Mouse (Mus musculus) forebrain, embryonic 15.5 days (tissue): Measurements from ENCODE around the gene Ptprt. TPM values are rescaled to one million over a fixed set of nuclear protein-coding genes. Genes with fewer than 3 reads are reported as not detected.

Experiments used
- ATAC-seq: fragments of 200-750 bp; cut with Nextera tagmentation; replicated peaks from 2 replicates; pipeline ENCODE4 v1.8.0; 2017; ENCODE audit warnings: mild to moderate bottlenecking, moderate TSS enrichment, moderate library complexity
- H3K27ac ChIP-seq: fragments of 300-500 bp; sonication (generic); replicated peaks from 2 replicates; pipeline ENCODE4 v1.5.1; 2015; ENCODE audit warnings: mild to moderate bottlenecking, inconsistent platforms
- H3K27me3 ChIP-seq: fragments of 300-500 bp; sonication (generic); 2 replicates; pipeline ENCODE4 v1.6.1; 2015; ENCODE audit warnings: inconsistent platforms
- H3K36me3 ChIP-seq: fragments of 300-500 bp; sonication (generic); 2 replicates; pipeline ENCODE4 v1.6.1; 2015; ENCODE audit warnings: mild to moderate bottlenecking, inconsistent platforms
- H3K4me1 ChIP-seq: fragments of 300-500 bp; sonication (generic); 2 replicates; pipeline ENCODE4 v1.6.1; 2015; ENCODE audit warnings: inconsistent platforms
- H3K4me2 ChIP-seq: fragments of 300-500 bp; sonication (generic); replicated peaks from 2 replicates; pipeline ENCODE4 v1.6.1; 2015; ENCODE audit warnings: mild to moderate bottlenecking, inconsistent platforms
- H3K4me3 ChIP-seq: fragments of 300-500 bp; sonication (generic); 2 replicates; pipeline ENCODE4 v1.5.1; 2015; ENCODE audit warnings: mild to moderate bottlenecking, inconsistent platforms
- H3K9ac ChIP-seq: fragments of 300-500 bp; sonication (generic); replicated peaks from 2 replicates; pipeline ENCODE4 v1.6.1; 2015; ENCODE audit warnings: mild to moderate bottlenecking, inconsistent platforms
- H3K9me3 ChIP-seq: fragments of 300-500 bp; sonication (generic); 2 replicates; pipeline ENCODE4 v1.6.1; 2016; ENCODE audit warnings: inconsistent platforms
- WGBS: fragments of 180-500 bp; shearing (Covaris S2); methylation state at CpG from one replicate; pipeline ENCODE4 v1.1.7; 2015; ENCODE audit warnings: mixed read lengths; 5-methylcytosine and 5-hydroxymethylcytosine counted together
- polyA plus RNA-seq: library from polyadenylated mRNA; unstranded; fragments of >200 nt; fragmentation: Nextera tagmentation; extraction: Ambion mirVana; gene quantifications from 2 replicates; pipeline ENCODE4 v1.2.1, GENCODE M21; 2015

Gene Ptprt
- 7.2 and 8.2 TPM in 2 replicates for polyA plus RNA-seq

DNA sequence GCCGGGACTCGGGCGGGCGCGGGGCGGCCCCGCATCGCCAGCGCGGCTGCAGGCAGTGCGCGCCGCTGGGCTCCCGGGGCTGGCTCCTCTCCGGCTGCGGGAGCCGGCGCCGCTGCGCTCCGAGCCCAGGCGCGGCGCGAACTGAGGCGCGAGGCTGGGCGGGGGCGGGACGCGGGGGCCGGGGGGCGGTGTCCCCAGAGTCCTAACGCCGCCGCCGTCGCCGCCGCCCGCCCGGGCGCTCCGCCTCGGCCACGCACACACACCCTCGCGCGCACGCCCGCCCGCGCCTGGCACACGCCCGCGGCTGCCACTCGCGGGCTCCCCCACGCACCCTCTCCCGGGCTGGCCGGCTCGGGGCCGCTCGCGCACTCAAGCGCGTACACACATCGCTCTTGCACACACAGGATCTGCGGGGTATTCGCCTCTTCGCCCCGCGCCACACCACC is at the start of gene Ptprt:
TSS of gene Ptprt (minus strand) at position 207 of the 446 bp plus-strand sequence.
- WGBS: under 1% methylated on average over 48 of the region's 73 CpGs
- peak; percentile 61 for ATAC-seq
- Histone ChIP-seq H3K27ac (0 out of 2 replicates have a peak within 1 kb of the TSS, but pooled peaks have one; percentile 15), H3K9me3 (no peaks in the 10 kb centered on the region), H3K27me3 (peaks cover 31% of the 10 kb centered on the region), H3K4me3 (peak within 1 kb of the TSS; percentile 67), H3K9ac (peak within 1 kb of the TSS; percentile 59), H3K4me1 (peaks cover 42% of the 10 kb centered on the region), H3K36me3 (no peaks in the 10 kb centered on the region), H3K4me2 (peak within 1 kb of the TSS; percentile 90)

DNA sequence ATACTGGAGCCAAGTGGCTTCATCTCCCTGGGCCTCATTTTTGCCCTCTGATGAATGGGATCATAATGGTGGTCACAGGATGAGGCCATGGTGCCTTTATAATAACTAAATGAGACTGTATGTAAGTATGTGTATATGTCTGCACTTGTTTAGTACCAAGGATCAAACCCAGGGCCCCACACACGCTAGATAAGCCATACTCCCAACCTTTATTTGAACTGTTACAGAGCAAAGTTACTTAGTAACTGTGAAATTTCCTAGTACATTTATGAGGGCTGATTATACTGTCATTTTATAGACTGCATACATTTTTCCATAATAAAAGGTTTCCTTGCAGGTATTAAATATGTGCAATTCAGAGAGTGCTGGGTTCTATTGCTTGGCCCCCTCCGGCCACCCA is 49.5 kb upstream of the Ptprt start:
- no peaks in the 10 kb centered on the region for H3K9me3 ChIP-seq
- no peaks in the 10 kb centered on the region for H3K27me3 ChIP-seq
- H3K36me3 ChIP-seq: no peaks in the 10 kb centered on the region
- 85% methylated on average over 2 of the region's 2 CpGs for WGBS
- H3K9ac ChIP-seq: no peak overlapping the region
- H3K4me3 ChIP-seq: no peak overlapping the region
- no peak for ATAC-seq
- H3K4me2 ChIP-seq: no peak overlapping the region
- H3K27ac ChIP-seq: no peak overlapping the region
- no peaks in the 10 kb centered on the region for H3K4me1 ChIP-seq

DNA sequence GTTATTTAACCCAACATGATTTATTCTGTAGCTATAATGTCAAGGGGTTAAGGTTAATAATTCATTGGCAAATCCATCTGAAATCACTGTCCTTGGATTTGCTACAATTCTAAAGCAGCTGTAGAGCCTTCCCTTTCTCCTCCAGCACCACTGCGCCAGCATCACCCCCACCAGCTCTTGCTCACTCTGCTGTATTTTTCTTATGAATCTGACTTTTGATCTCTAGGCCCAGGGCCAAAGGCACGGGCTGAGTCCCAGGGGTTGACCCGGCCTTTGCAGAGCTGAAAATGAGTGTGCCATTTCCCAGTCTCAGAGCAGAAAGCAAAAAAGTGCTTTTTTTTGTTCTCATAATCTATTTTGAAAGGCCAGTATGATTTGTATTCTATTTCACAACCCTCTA is 38.7 kb upstream of the Ptprt start:
- Histone ChIP-seq H3K4me1 (no peaks in the 10 kb centered on the region; the same call in 1 of the 2 replicates), H3K36me3 (no peaks in the 10 kb centered on the region), H3K9me3 (no peaks in the 10 kb centered on the region), H3K4me3 (no peak overlapping the region), H3K4me2 (no peak overlapping the region), H3K27ac (no peak overlapping the region), H3K27me3 (no peaks in the 10 kb centered on the region), H3K9ac (no peak overlapping the region)
- 85% methylated on average over 3 of the region's 3 CpGs for WGBS
- ATAC-seq: no peak

GRCm38 (mm10) chr2:162699036-162699435 is 38.1 kb upstream of the Ptprt start:
- Histone ChIP-seq H3K27ac (no peak overlapping the region), H3K4me2 (no peak overlapping the region), H3K4me1 (no peaks in the 10 kb centered on the region; the same call in 1 of the 2 replicates), H3K4me3 (no peak overlapping the region), H3K9ac (no peak overlapping the region), H3K27me3 (no peaks in the 10 kb centered on the region), H3K36me3 (no peaks in the 10 kb centered on the region), H3K9me3 (no peaks in the 10 kb centered on the region)
- no peak for ATAC-seq

DNA sequence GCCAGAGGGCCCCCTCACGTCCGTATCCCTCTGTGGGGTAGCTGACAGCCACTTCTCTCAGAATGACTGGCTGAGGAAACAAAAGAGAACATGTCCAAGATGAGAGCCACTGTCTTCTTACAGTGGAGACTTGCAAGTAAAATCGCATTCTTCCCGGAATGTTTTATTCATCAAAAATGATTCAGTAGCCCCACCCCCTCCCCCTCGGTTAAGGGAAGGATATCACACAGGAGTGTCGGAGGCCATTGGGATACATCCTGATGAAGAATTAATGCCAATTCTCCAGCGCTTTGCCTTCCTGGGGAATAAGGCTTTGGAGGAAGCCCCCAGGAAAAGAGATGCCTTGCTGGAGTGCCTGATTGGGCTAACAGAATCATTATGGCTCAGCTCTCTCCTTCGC is 37.1 kb upstream of the Ptprt start:
- Histone ChIP-seq H3K27me3 (no peaks in the 10 kb centered on the region), H3K27ac (no peak overlapping the region), H3K9me3 (no peaks in the 10 kb centered on the region), H3K4me3 (no peak overlapping the region), H3K36me3 (no peaks in the 10 kb centered on the region), H3K9ac (no peak overlapping the region), H3K4me2 (no peak overlapping the region), H3K4me1 (no peaks in the 10 kb centered on the region; the same call in 1 of the 2 replicates)
- 50% methylated on average over 8 of the region's 8 CpGs for WGBS
- no peak for ATAC-seq

- Histone ChIP-seq H3K27me3 (no peaks in the 10 kb centered on the region), H3K9me3 (no peaks in the 10 kb centered on the region), H3K4me1 (no peaks in the 10 kb centered on the region; the same call in 1 of the 2 replicates), H3K27ac (no peak overlapping the region), H3K9ac (no peak overlapping the region), H3K36me3 (no peaks in the 10 kb centered on the region), H3K4me3 (no peak overlapping the region), H3K4me2 (no peak overlapping the region)
- no peak for ATAC-seq
- 63% methylated on average over 10 of the region's 10 CpGs for WGBS
Observed at GRCm38 (mm10) chr2:162697151-162697550, 36.2 kb upstream of the Ptprt start.

- no peak overlapping the region for H3K4me3 ChIP-seq
- no peak for ATAC-seq
- WGBS: 98% methylated on average over 12 of the region's 12 CpGs
Observed at GRCm38 (mm10) chr2:162692143-162692542, 31.2 kb upstream of the Ptprt start.

DNA sequence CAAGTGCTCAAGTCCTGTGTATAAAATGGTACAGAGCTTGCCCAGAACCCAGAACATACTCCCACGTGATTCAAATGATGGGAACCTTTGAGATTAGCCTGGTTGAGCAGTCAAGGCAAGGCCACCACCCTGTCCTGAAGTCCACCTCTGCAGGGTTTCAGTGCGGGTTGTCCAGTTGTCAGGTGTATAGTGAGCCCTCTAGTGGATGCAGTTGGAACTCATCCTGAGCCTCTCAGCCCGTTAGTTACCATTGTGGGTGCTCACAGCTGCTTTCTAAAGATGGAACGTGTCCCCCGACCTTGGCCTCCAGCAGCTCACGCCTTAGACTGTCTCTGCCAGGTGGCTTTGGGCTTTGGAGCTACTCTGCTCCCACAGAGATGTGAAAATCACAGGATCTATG is 21.7 kb upstream of the Ptprt start:
- Histone ChIP-seq H3K27me3 (no peaks in the 10 kb centered on the region), H3K4me1 (no peaks in the 10 kb centered on the region), H3K4me2 (no peak overlapping the region), H3K4me3 (no peak overlapping the region), H3K27ac (no peak overlapping the region), H3K9ac (no peak overlapping the region), H3K36me3 (no peaks in the 10 kb centered on the region), H3K9me3 (no peaks in the 10 kb centered on the region)
- ATAC-seq: no peak
- WGBS: 14% methylated on average over 6 of the region's 6 CpGs

More at GRCm38 (mm10) chr2:162692143-162692542, 31.2 kb upstream of the Ptprt start:
- H3K4me1 ChIP-seq: no peaks in the 10 kb centered on the region
- no peak overlapping the region for H3K9ac ChIP-seq
- no peaks in the 10 kb centered on the region for H3K9me3 ChIP-seq
- no peak overlapping the region for H3K27ac ChIP-seq
- H3K36me3 ChIP-seq: no peaks in the 10 kb centered on the region
- no peak overlapping the region for H3K4me2 ChIP-seq
- H3K27me3 ChIP-seq: no peaks in the 10 kb centered on the region

- Histone ChIP-seq H3K4me3 (peak overlapping the region; percentile 67), H3K4me1 (peaks cover 39% of the 10 kb centered on the region), H3K9ac (no peak overlapping the region), H3K27ac (no peak overlapping the region), H3K4me2 (peak overlapping the region; percentile 90), H3K27me3 (peaks cover 31% of the 10 kb centered on the region), H3K9me3 (no peaks in the 10 kb centered on the region), H3K36me3 (no peaks in the 10 kb centered on the region)
- WGBS: 21% methylated on average over 1 of the region's 1 CpGs
- no peak for ATAC-seq
Observed at GRCm38 (mm10) chr2:162662431-162662970, 1.6 kb upstream of the Ptprt start.

DNA sequence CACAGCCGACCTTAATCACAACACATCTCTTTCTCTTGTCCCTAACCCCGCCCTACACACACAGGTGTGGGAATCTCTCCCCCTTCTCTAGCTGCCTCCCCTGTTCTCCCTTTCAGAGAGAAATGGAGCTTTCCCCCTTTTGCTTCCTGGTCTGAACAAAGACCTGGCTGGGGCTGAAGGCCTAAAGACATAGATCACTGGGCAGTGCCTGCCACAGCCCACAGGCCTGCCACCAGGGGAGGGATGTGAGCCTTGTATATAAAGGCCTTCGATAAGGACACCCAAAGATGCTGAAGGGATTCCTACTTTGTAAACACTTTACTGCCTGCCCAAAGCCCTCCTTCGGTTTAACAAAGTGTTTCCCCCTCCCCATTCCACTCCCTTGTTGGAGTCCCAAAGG is 786 bp upstream of the Ptprt start:
- Histone ChIP-seq H3K9ac (peak overlapping the region; percentile 59; the same call in 1 of the 2 replicates), H3K27ac (no peak overlapping the region)
- 9% methylated on average over 4 of the region's 4 CpGs for WGBS

GRCm38 (mm10) chr2:162660231-162660940 is 561 bp downstream of the Ptprt start:
- H3K9ac ChIP-seq: peak overlapping the region; percentile 59
- peak overlapping the region; percentile 90 for H3K4me2 ChIP-seq
- peaks cover 39% of the 10 kb centered on the region for H3K4me1 ChIP-seq
- under 1% methylated on average over 52 of the region's 57 CpGs for WGBS
- H3K27ac ChIP-seq: no peak overlapping the region
- peak; percentile 29 for ATAC-seq
- no peaks in the 10 kb centered on the region for H3K36me3 ChIP-seq
- peak overlapping the region; percentile 67 for H3K4me3 ChIP-seq
- no peaks in the 10 kb centered on the region for H3K9me3 ChIP-seq
- peaks cover 37% of the 10 kb centered on the region for H3K27me3 ChIP-seq

More for the DNA sequence above, 786 bp upstream of the Ptprt start:
- Histone ChIP-seq H3K4me2 (peak overlapping the region; percentile 90), H3K36me3 (no peaks in the 10 kb centered on the region), H3K4me1 (peaks cover 42% of the 10 kb centered on the region), H3K9me3 (no peaks in the 10 kb centered on the region), H3K4me3 (peak overlapping the region; percentile 67), H3K27me3 (peaks cover 31% of the 10 kb centered on the region)
- 0 out of 2 replicates have a peak, but pooled peaks have one; percentile 3 for ATAC-seq

DNA sequence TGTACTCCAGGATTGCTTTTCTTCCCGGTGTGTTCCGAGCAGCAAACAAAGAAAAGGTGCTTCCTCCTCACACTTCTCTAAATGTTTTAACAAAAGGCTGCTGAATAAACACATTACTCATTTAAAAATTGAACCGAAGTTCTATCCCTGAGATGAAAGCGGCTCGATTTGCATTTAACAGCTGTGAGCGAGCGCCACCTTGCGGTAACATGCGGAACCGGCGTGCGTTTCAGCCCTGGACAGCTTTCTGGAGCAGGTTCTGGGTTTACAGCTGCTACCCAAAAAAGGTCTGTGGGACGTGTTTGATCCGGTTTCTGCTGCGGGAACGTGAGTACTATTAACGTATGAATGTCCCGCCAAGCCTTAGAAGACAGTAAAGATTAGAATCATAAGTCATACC is 1.9 kb downstream of the Ptprt start:
- Histone ChIP-seq H3K9me3 (no peaks in the 10 kb centered on the region), H3K27ac (0 out of 2 replicates have a peak overlapping the region, but pooled peaks have one; percentile 59), H3K4me1 (peaks cover 39% of the 10 kb centered on the region), H3K4me2 (peak overlapping the region; percentile 90), H3K9ac (peak overlapping the region; percentile 59), H3K27me3 (peaks cover 42% of the 10 kb centered on the region), H3K36me3 (no peaks in the 10 kb centered on the region), H3K4me3 (peak overlapping the region; percentile 67)
- ATAC-seq: peak; percentile 18; the same call in 1 of the 2 replicates
- under 1% methylated on average over 18 of the region's 18 CpGs for WGBS
